Mouse (Mus musculus): ENCODE data around the gene Enpp3. TPM values are rescaled to one million over a fixed set of nuclear protein-coding genes. Genes with fewer than 3 reads are reported as not detected.
A peak's percentile ranks its signal among the peaks of the same experiment; 100 is the strongest.

Enpp3 gene
- polyA plus RNA-seq, 1 experiment from 2014 or later, result 152 TPM

- Histone ChIP-seq H3K4me2 (replicated peaks; ENCODE audit: low read depth) (no peak overlapping the region), H3K36me3 (ENCODE audit: control insufficient read depth, insufficient read depth) (no peaks in the 10 kb centered on the region)
- no peak for TF ChIP-seq CTCF (IDR thresholded peaks at IDR 0.05; ENCODE audit: low read depth)
Observed at GRCm38 (mm10) chr10:24763257-24763656, 79.4 kb downstream of the Enpp3 start.

GRCm38 (mm10) chr10:24758326-24758915 is 84.2 kb downstream of the Enpp3 start:
- Histone ChIP-seq H3K4me2 (replicated peaks; ENCODE audit: low read depth) (no peak overlapping the region), H3K9ac (ENCODE audit: low read depth, low read length) (no peak overlapping the region), H3K4me1 (replicated peaks; ENCODE audit: control insufficient read depth, insufficient read depth, low read length) (no peaks in the 10 kb centered on the region), H3K36me3 (ENCODE audit: control insufficient read depth, insufficient read depth) (no peaks in the 10 kb centered on the region), H3K27ac (ENCODE audit: low read depth, low read length) (no peak overlapping the region), H3K9me3 (ENCODE audit: control insufficient read depth) (no peaks in the 10 kb centered on the region), H3K4me3 (ENCODE audit: low read depth, low read length) (no peak overlapping the region), H3K27me3 (replicated peaks; ENCODE audit: control insufficient read depth, insufficient read depth, low read length) (no peaks in the 10 kb centered on the region)
- no peak for ATAC-seq
- WGBS, result 41% methylated on average over 8 of the region's 8 CpGs
- no peak for TF ChIP-seq CTCF (IDR thresholded peaks at IDR 0.05; ENCODE audit: low read depth)

More at GRCm38 (mm10) chr10:24763257-24763656, 79.4 kb downstream of the Enpp3 start:
- Histone ChIP-seq H3K27ac (ENCODE audit: low read depth, low read length) (no peak overlapping the region), H3K4me3 (ENCODE audit: low read depth, low read length) (no peak overlapping the region), H3K27me3 (replicated peaks; ENCODE audit: control insufficient read depth, insufficient read depth, low read length) (no peaks in the 10 kb centered on the region), H3K9me3 (ENCODE audit: control insufficient read depth) (no peaks in the 10 kb centered on the region), H3K9ac (ENCODE audit: low read depth, low read length) (no peak overlapping the region), H3K4me1 (replicated peaks; ENCODE audit: control insufficient read depth, insufficient read depth, low read length) (no peaks in the 10 kb centered on the region)
- ATAC-seq, result no peak
- WGBS, result 89% methylated on average over 3 of the region's 3 CpGs

- Histone ChIP-seq H3K4me2 (replicated peaks; ENCODE audit: low read depth) (peak overlapping the region; percentile 61), H3K4me3 (ENCODE audit: low read depth, low read length) (peak overlapping the region; percentile 43; the same call in 1 of the 2 replicates), H3K9ac (ENCODE audit: low read depth, low read length) (no peak overlapping the region), H3K4me1 (replicated peaks; ENCODE audit: control insufficient read depth, insufficient read depth, low read length) (no peaks in the 10 kb centered on the region), H3K27me3 (replicated peaks; ENCODE audit: control insufficient read depth, insufficient read depth, low read length) (no peaks in the 10 kb centered on the region), H3K36me3 (ENCODE audit: control insufficient read depth, insufficient read depth) (no peaks in the 10 kb centered on the region), H3K9me3 (ENCODE audit: control insufficient read depth) (no peaks in the 10 kb centered on the region), H3K27ac (ENCODE audit: low read depth, low read length) (0 out of 2 replicates have a peak overlapping the region, but pooled peaks have one; percentile 89)
- no peak for TF ChIP-seq CTCF (IDR thresholded peaks at IDR 0.05; ENCODE audit: low read depth)
- WGBS, result 76% methylated on average over 9 of the region's 9 CpGs
- ATAC-seq, result no peak
Observed at GRCm38 (mm10) chr10:24754874-24755540, 87.6 kb downstream of the Enpp3 start.

- peak; percentile 58 for ATAC-seq
- H3K9ac ChIP-seq (ENCODE audit: low read depth, low read length), result peak overlapping the region; percentile 38
Observed at GRCm38 (mm10) chr10:24754251-24754835, 88.3 kb downstream of the Enpp3 start.

GRCm38 (mm10) chr10:24753536-24754250 is 88.9 kb downstream of the Enpp3 start:
- Histone ChIP-seq H3K4me3 (ENCODE audit: low read depth, low read length) (peak overlapping the region; percentile 43), H3K27me3 (replicated peaks; ENCODE audit: control insufficient read depth, insufficient read depth, low read length) (no peaks in the 10 kb centered on the region), H3K9me3 (ENCODE audit: control insufficient read depth) (no peaks in the 10 kb centered on the region), H3K4me2 (replicated peaks; ENCODE audit: low read depth) (peak overlapping the region; percentile 61), H3K27ac (ENCODE audit: low read depth, low read length) (peak overlapping the region; percentile 89), H3K4me1 (replicated peaks; ENCODE audit: control insufficient read depth, insufficient read depth, low read length) (no peaks in the 10 kb centered on the region), H3K36me3 (ENCODE audit: control insufficient read depth, insufficient read depth) (no peaks in the 10 kb centered on the region), H3K9ac (ENCODE audit: low read depth, low read length) (peak overlapping the region; percentile 38)
- peak; percentile 87 for ATAC-seq
- 36% methylated on average over 16 of the region's 16 CpGs for WGBS
- TF ChIP-seq CTCF (IDR thresholded peaks at IDR 0.05; ENCODE audit: low read depth), result no peak

More at GRCm38 (mm10) chr10:24754251-24754835, 88.3 kb downstream of the Enpp3 start:
- no peak for TF ChIP-seq CTCF (IDR thresholded peaks at IDR 0.05; ENCODE audit: low read depth)
- H3K4me1 ChIP-seq (replicated peaks; ENCODE audit: control insufficient read depth, insufficient read depth, low read length), result no peaks in the 10 kb centered on the region
- no peaks in the 10 kb centered on the region for H3K36me3 ChIP-seq (ENCODE audit: control insufficient read depth, insufficient read depth)
- peak overlapping the region; percentile 61 for H3K4me2 ChIP-seq (replicated peaks; ENCODE audit: low read depth)
- peak overlapping the region; percentile 89 for H3K27ac ChIP-seq (ENCODE audit: low read depth, low read length)
- 20% methylated on average over 11 of the region's 11 CpGs for WGBS
- no peaks in the 10 kb centered on the region for H3K27me3 ChIP-seq (replicated peaks; ENCODE audit: control insufficient read depth, insufficient read depth, low read length)
- no peaks in the 10 kb centered on the region for H3K9me3 ChIP-seq (ENCODE audit: control insufficient read depth)
- peak overlapping the region; percentile 43 for H3K4me3 ChIP-seq (ENCODE audit: low read depth, low read length)

- Histone ChIP-seq H3K27ac (ENCODE audit: low read depth, low read length) (no peak overlapping the region), H3K36me3 (ENCODE audit: control insufficient read depth, insufficient read depth) (no peaks in the 10 kb centered on the region), H3K4me2 (replicated peaks; ENCODE audit: low read depth) (no peak overlapping the region), H3K4me3 (ENCODE audit: low read depth, low read length) (no peak overlapping the region), H3K4me1 (replicated peaks; ENCODE audit: control insufficient read depth, insufficient read depth, low read length) (no peaks in the 10 kb centered on the region), H3K9me3 (ENCODE audit: control insufficient read depth) (no peaks in the 10 kb centered on the region), H3K27me3 (replicated peaks; ENCODE audit: control insufficient read depth, insufficient read depth, low read length) (no peaks in the 10 kb centered on the region), H3K9ac (ENCODE audit: low read depth, low read length) (no peak overlapping the region)
- 78% methylated on average over 12 of the region's 13 CpGs for WGBS
- ATAC-seq, result no peak
- TF ChIP-seq CTCF (IDR thresholded peaks at IDR 0.05; ENCODE audit: low read depth), result no peak
Observed at GRCm38 (mm10) chr10:24742950-24743487, 99.6 kb downstream of the Enpp3 start.

Data from intestine, postnatal 0 days (tissue).